Mouse (Mus musculus) ES-Bruce4 (cell line): ENCODE results near the gene Atcay. TPM values are rescaled to one million over a fixed set of nuclear protein-coding genes. Genes with fewer than 3 reads are reported as not detected.

Source experiments
- H3K27ac ChIP-seq: 2 replicates; pipeline ENCODE4 v1.5.1; 2012; ENCODE audit warnings: low read length, inconsistent platforms; ENCODE audit not compliant: insufficient read depth
- H3K27me3 ChIP-seq: 2 replicates; pipeline ENCODE4 v1.6.1; 2012; ENCODE audit warnings: mild to moderate bottlenecking, low read length, inconsistent platforms; ENCODE audit not compliant: control insufficient read depth, poor library complexity, insufficient read depth, severe bottlenecking
- H3K36me3 ChIP-seq: 2 replicates; pipeline ENCODE4 v1.6.1; 2012; ENCODE audit warnings: inconsistent platforms, mild to moderate bottlenecking, low read length, moderate library complexity; ENCODE audit not compliant: control insufficient read depth, poor library complexity, insufficient read depth, severe bottlenecking
- H3K4me1 ChIP-seq: one replicate; pipeline ENCODE4 v1.8.1; 2011; ENCODE audit warnings: low read length; ENCODE audit not compliant: control insufficient read depth, insufficient read depth
- H3K4me3 ChIP-seq: 2 replicates; pipeline ENCODE4 v1.5.1; 2011; ENCODE audit warnings: low read depth, mild to moderate bottlenecking, low read length
- H3K9ac ChIP-seq: 2 replicates; pipeline ENCODE4 v1.6.1; 2012; ENCODE audit warnings: low read depth, mild to moderate bottlenecking, inconsistent platforms; ENCODE audit not compliant: poor library complexity, severe bottlenecking
- H3K9me3 ChIP-seq: replicated peaks from 2 replicates; pipeline ENCODE4 v1.6.1; 2012; ENCODE audit warnings: mild to moderate bottlenecking, low read length, inconsistent platforms; ENCODE audit not compliant: control insufficient read depth, poor library complexity, insufficient read depth, severe bottlenecking
- CTCF ChIP-seq: IDR thresholded peaks from one replicate; pipeline ENCODE4 v1.8.1; 2011; ENCODE audit warnings: low read depth, low read length
- EP300 ChIP-seq: IDR thresholded peaks from 2 replicates; pipeline ENCODE4 v1.6.1; 2011; ENCODE audit warnings: low read depth, low read length; ENCODE audit not compliant: insufficient read depth
- POLR2A ChIP-seq: IDR thresholded peaks from one replicate; pipeline ENCODE4 v1.8.1; 2011; ENCODE audit warnings: low read length; ENCODE audit not compliant: insufficient read depth
- polyA plus RNA-seq: library from polyadenylated mRNA; stranded (reverse); fragments of >200 nt; gene quantifications from 2 replicates; pipeline ENCODE4 v1.2.4, GENCODE M21; 2011; ENCODE audit warnings: low read depth; ENCODE audit not compliant: missing spikeins, insufficient read depth, insufficient read length

The Atcay gene
- polyA plus RNA-seq, 1 experiment, result 0.91 TPM

DNA sequence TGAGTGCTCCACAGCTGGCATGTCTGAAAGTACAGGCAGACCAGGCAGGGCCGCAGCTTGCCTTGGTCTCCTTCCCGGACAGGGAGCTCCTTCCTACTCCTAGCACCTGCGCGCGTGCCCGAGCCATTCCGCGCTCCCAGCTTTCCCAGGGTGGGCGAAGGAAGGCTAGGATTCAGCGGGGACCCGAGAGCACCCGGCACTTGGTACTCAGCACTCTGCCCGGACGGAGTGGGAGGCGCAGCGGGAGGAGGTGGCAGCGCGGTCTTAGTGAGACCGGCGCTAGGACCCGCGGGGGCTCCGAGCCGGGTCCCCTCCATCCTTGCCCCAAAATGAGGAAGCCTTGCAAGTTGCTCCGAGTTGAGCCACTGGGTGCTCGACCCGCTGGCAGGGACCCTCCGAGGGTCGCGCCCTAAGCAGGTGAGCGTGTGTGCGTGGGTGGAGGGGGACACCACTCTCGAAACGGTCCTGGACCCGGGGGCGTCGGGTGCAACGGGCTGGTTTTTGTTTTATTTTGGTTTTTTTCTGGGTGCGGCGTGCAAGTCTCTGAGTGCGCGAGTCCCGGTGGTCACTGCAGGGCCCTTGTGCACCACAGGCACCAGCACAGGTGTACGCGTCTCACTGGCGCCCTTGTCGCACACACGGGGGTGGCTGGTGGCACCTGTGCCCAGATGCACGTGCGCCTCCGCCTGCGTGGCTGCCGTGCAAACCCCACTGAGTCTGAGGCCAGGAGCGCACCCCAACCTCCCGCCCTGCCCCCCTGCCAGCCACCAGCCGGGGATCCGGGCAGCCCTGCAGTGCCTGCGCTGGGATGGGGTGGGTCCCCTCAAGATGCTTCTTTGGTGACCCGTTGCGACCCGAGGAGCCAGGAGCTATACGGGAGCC is 26.8 kb upstream of the Atcay start:
- Histone ChIP-seq H3K27ac (no peak overlapping the region), H3K9ac (peak overlapping the region; percentile 36), H3K9me3 (no peaks in the 10 kb centered on the region), H3K27me3 (no peaks in the 10 kb centered on the region), H3K4me3 (peak overlapping the region; percentile 74), H3K36me3 (no peaks in the 10 kb centered on the region), H3K4me1 (peaks cover 4% of the 10 kb centered on the region)
- no peak for TF ChIP-seq EP300

DNA sequence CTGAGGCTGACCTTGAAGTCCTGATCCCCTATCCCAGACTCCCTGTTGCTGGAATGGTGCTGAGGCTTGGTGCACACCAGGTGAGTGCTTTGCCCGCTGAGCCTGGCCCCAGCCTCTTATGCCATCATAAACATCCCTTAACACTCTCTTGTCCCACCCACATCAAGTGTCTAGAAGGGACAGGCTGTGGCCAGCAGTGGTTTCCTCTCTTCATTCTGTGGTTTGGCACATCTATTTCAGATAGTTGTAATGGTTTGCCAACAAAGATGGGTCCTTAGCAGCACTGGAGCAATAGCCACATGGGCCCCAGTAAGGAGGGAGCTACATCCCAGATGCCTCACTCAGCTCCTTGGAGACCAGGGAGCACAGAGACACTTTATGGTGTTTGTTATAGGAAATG is 24.3 kb upstream of the Atcay start:
- Histone ChIP-seq H3K4me3 (no peak overlapping the region), H3K27ac (no peak overlapping the region), H3K9ac (no peak overlapping the region), H3K4me1 (peaks cover 4% of the 10 kb centered on the region), H3K27me3 (no peaks in the 10 kb centered on the region), H3K36me3 (no peaks in the 10 kb centered on the region), H3K9me3 (no peaks in the 10 kb centered on the region)
- TF ChIP-seq CTCF, result no peak

DNA sequence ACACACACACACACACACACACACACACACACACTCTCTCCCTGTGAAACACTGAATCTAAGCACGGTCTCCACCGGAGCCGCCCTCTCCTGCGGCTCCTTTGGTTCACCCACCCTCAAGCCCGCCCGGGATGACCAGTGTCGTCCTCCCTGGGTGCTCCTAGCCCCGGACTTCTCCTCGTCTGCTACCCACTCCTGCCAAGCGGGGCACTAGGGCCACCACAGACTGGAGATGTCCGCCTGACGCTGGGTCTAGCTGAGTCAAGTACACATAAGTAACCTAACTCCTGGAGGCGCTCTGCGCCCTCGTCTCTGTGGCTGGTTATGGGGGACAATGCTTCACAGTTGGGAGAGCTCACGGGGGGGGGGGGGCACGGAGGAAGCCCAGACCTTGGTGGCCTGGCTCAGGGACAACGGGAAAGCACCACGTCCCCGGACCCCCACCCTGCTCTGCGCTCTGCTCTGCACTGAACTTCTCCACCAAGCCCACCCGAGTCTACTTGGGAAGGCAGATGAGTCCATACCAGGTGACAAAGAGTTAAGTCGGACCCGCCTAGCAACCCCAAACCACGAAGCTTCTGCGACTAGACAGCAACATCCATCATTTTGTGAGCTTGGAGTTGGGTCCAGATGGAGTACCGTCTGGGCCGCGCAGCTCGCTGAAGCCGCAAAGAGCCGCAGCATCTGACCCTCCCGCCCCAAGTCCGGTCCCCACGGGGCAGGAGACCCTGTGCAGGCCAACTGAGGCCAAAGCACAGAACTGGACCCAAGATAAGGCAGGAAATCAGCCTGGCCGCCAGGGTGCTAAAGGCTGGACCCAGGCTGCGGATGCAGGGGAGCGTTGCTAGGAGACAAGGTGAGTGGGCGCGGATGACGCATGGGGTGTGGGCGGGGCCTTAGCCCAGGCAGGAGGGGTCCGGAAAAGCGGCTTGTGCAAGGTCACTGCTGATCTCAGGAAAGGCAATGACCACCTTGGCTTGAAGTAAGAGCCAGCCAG is 22.1 kb upstream of the Atcay start, which contains the start of gene Matk:
Matk (plus strand) TSS at position 512 of the 996 bp plus-strand sequence.
- TF ChIP-seq CTCF (no peak), EP300 (no peak), POLR2A (no peak)
- H3K9ac ChIP-seq, result no peak within 1 kb of the TSS
- H3K9me3 ChIP-seq, result no peaks in the 10 kb centered on the region
- no peaks in the 10 kb centered on the region for H3K27me3 ChIP-seq
- no peak within 1 kb of the TSS for H3K27ac ChIP-seq
- H3K4me1 ChIP-seq, result peaks cover 4% of the 10 kb centered on the region
- H3K4me3 ChIP-seq, result peak within 1 kb of the TSS; percentile 19; the same call in 1 of the 2 replicates
- H3K36me3 ChIP-seq, result no peaks in the 10 kb centered on the region

DNA sequence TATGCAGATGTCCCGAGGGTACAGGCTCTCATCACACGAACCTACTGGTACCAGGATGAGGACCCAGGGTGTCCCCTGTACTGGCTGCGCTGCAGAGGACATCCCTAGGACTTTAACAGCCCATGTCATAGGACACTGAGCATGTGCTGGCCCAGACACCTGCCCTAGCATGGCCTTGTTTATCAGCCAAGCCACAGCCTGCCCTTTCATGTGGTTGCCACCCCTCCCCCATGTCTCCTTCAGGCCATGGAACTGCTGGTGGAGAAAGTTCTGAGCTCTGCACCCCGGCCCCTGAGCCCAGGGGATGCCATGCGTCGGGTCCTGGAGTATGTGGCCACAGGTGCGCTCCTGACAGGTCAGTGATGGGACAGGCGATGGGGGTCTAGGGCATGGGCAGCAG is 18.8 kb upstream of the Atcay start:
- peaks cover 5% of the 10 kb centered on the region for H3K4me1 ChIP-seq
- no peak overlapping the region for H3K9ac ChIP-seq
- H3K27ac ChIP-seq, result no peak overlapping the region
- no peaks in the 10 kb centered on the region for H3K27me3 ChIP-seq
- H3K4me3 ChIP-seq, result no peak overlapping the region
- H3K9me3 ChIP-seq, result no peaks in the 10 kb centered on the region
- H3K36me3 ChIP-seq, result no peaks in the 10 kb centered on the region
- TF ChIP-seq CTCF (no peak), POLR2A (no peak), EP300 (no peak)

DNA sequence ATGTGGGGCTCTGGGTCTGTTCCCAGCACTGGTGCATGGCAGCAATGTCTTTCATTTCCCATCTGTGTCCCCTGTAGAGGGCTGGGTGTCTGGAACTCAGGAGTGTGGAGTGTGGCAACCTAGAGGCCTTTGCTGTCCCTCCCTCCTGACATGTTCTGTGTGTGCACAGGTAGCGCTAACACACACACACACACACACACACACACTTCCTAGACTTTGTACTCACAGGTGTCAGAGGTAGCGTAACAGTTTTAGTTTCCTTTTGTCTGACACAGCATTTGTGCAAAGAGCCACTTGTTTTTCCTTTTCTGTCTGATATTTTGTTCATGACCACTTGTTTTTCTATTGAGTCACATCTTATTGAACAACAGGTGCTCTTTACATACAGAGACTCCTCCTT is 17.2 kb upstream of the Atcay start:
- TF ChIP-seq POLR2A (no peak), CTCF (no peak), EP300 (no peak)
- Histone ChIP-seq H3K9ac (no peak overlapping the region), H3K4me3 (no peak overlapping the region), H3K36me3 (no peaks in the 10 kb centered on the region), H3K27me3 (no peaks in the 10 kb centered on the region), H3K4me1 (peaks cover 5% of the 10 kb centered on the region), H3K27ac (no peak overlapping the region), H3K9me3 (no peaks in the 10 kb centered on the region)

DNA sequence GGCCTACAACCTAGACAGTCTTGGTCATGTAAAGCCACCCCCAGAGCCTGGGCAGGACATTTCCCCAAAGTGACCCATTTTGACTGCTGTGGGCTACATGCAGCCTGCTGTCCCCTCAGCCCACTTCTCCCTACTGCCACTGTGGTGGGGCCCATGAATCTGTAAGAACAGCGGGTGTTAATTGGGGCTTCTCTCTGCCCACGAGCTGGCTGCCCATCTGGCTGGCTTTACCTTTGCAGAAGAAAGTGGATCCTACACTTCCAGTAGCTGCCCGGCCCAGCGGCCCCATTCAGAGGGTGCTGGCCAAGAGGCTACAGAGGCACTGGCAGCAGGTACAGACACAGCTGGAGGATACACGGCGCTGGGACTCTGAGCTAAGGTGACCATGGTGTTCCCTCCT is 14.5 kb upstream of the Atcay start:
- no peak overlapping the region for H3K4me3 ChIP-seq
- no peaks in the 10 kb centered on the region for H3K27me3 ChIP-seq
- peaks cover 1% of the 10 kb centered on the region for H3K4me1 ChIP-seq
- TF ChIP-seq EP300 (no peak), POLR2A (no peak), CTCF (no peak)
- no peak overlapping the region for H3K9ac ChIP-seq
- H3K9me3 ChIP-seq, result no peaks in the 10 kb centered on the region
- no peaks in the 10 kb centered on the region for H3K36me3 ChIP-seq
- H3K27ac ChIP-seq, result no peak overlapping the region
